Mouse (Mus musculus): ENCODE measurements at regions not wholly inside any gene's neighbourhood (a gene's known extent, or its start where the extent isn't known, plus 50 kb on each side); places are given as distances from the start of the nearest gene placed in this dataset.

DNA sequence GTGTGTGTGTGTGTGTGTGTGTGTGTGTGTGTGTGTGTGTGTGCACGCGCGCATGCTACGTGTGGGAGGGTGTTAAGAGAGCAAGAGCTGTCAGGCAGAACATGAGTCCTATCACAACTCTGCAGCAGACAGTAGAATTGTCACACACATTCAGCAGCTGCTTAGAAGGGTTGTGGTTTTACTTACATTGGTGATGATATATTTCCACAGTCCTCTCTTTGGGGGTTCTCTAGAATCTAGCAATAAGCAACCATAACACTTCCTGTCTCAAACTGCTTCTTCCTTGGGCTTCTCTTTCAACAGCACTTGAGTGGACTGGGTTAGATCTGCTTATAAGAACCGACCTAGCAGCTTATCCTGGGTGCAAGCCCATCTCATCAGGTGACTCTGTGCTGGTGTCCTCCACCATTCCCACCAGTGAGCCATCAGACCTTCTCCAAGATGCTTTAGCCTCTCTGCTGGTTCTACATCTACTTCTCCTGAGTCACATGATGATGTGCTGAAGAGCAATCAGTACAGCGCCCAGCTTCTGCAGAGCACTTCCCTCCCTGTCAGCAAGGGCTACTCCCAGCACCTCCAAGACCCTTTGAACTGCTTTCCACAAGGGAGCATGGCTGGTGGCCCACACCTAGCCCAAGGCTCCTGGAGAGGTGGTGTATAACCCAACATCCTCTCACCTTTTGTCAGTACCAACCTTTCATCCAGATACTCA is 222.6 kb downstream of the Wdr11 start:
- no peak for DNase-seq (ENCODE audit: low spot score)

DNA sequence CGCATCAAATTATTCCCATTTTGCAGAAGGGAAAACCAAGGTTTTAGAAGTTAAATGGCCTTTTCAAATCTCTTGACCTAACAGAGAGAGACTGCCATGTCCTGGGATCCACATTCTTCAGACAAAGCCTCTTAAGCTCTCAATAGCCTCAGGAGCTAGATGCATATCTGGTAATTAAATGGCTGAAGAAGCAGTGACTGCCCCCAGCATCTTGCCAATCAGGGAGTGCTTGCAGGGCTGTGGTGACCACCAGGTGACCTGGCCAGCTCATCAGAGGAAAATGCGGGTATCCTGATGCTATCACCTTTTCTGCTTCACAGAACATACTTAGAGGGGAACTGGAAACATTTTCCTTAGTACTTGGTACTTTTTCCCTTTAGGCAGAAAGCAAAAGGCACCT is 227.2 kb downstream of the Wdr11 start:
- no peak for DNase-seq (ENCODE audit: low spot score)

DNA sequence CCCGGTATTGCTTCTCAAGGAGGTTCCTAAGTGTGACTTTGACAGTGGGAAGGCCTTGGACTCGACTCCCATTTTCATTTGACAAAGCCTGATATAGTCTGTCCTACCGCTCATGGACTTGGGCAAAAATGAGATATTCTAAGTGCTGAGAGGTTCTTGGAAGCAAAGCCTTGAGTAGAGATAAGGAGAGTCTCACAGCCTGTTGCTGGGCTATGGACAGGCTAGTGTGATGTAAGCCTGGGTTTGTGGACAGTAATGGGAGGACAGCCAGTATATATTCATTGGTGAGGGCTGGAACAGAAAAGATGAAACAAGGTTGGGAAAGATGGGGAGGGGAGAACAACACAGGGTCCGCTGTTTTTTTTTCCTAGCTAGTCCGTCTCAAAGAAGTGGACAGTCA is 228.0 kb downstream of the Wdr11 start:
- DNase-seq (ENCODE audit: low spot score): no peak

DNA sequence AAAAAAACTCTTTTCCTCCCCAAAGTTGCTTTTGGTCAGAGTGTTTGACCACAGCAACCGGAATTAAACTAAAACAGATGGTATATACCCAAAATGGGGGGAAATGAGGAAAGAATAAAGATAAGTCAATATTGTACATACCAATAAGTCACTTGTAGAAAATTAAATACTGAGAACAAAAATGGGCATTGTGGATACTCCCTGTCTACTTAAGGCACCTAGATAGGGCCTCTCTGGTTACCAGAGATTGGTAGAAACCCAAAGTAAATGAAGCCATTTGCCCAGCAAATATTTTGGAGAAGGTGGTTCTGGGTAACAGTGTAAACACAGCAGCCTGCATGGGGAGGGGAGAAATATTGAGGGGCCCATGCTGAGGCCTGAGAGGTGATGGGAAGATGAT is 237.3 kb downstream of the Wdr11 start:
- no peak for DNase-seq (ENCODE audit: low spot score)

DNA sequence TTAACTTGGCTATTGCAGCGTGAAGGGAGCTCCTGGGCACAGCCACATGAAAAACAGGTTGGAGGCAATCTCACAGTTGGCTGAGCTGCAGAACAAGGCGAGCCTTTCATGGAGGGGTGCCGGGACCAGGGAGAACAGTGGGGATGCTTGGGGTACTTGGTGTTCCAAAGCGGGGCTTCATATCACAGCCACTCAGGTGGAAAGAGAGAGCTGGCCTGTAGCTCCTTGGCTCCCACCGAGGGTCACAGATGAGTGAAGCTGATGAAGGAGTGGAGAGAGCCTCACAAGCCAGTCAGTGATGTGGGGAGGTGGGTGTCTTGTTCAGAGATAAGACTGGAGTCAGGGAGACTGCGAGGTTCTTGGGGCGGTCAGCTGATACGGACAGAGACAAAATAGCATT is 241.2 kb downstream of the Wdr11 start:
- no peak for DNase-seq (ENCODE audit: low spot score)

DNA sequence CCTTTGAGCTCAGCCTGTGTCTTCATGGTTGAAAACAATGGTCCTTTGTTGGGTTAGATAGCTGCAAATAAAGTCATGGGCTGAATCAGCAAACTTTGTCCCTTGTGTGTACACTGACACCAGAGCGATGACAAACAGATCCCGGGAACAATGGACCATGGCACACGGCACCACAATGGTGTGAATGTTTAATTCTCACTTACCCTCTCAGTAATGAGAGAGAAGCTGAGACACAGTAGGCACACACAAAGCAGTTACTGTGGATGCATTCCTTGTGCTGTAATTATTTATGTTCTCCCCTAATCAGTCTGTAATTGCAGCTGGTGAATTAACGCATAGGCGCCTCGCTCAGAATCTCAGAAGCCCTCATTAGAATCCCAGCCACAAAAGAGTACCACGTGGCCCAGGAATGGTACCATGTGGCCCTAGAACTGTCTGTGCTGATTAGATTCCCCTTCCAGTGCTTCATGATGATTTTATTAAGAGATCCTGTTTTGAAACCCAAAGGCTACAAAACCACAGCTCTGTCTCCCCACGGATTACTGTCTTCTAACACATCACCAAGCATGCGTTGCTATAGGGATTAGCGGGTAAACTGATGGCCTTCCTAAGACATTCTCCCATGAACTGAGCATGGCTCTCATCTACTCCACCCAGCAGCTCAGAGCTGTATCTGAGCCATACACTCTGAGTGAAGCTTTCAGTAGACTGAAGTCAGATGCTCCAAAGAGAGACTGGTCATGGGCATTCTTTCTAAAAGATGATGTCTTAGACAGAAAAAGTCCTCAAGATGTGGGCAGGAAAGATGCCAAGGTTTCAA is 250.8 kb downstream of the Wdr11 start:
- DNase-seq (ENCODE audit: low spot score): no peak

DNA sequence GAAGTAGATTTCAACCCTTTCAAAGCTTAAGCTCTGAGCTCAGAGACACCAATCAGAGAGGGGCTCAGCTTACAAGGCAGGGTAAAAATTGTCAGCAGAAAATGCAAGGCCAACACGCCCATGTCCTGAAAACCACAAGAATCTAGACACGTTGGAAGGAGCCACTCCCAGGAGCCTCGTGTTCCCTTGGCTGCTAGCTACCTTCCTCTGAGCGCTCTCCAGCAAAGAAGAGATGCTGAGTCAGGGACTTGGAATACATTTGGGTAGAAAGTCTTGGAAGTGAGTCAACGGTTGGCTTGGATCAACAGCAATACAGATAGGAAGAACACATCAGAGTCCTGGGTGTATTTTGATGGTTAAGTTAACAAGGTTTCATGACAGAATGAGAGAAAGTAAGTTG is 255.5 kb downstream of the Wdr11 start:
- no peak for DNase-seq (ENCODE audit: low spot score)

DNA sequence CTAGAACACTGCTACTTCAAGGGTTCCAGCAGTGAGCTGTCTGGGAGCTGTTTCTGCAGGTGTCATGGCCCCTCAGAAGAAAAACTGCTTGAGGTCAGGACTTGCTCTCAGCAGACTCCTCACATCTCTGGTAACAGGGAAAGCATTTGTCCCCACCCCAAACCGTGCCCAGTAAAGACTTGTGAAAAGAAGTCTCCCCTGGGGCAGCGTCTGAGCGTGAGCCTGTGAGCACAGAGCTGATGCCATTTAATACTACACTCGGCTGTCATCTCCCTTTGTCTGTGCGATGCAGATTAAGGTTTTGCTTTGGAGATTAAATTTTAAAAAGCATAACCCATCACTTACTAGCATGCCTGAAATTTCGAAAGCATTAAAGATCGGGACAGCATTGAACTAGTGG is 261.9 kb downstream of the Wdr11 start:
- DNase-seq (ENCODE audit: low spot score): no peak

DNA sequence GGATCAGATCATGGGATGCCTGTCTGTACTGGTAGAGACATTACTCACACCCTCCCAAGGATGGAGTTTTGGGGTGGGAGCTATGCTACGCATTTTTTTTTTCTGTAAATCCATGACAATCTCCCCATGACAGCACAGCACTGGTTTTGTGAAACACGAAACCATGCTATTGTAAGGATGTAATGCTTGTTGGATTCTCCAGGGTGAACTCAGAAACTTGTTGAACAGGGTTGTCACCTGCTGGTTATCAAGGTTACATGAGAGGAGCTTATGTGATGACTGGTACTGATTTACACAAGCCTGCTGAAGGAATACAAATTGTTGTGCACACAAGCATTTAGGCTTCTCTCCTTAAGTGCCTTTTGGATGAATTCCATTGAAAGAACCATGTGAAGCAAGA is 263.3 kb downstream of the Wdr11 start:
- no peak for DNase-seq (ENCODE audit: low spot score)

DNA sequence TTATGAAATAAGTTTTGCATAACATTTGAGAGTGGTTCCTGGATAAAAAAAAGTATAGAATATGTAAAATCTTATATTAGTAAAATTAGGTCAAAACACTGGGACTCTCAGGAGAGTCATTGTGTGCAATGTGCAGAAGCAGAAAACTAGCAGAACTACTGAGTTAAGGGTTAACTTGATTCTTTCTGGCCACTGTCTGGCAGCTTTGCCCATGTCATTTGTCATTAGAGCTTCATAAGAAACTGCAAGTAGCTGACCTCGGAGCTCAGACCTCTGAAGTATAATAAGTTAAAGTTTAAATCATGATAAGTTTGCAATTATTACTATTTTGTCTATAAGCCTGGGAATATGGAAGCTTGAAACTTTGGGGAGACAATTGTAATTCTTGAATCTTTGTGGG is 271.3 kb downstream of the Wdr11 start:
- DNase-seq (ENCODE audit: low spot score): no peak

DNA sequence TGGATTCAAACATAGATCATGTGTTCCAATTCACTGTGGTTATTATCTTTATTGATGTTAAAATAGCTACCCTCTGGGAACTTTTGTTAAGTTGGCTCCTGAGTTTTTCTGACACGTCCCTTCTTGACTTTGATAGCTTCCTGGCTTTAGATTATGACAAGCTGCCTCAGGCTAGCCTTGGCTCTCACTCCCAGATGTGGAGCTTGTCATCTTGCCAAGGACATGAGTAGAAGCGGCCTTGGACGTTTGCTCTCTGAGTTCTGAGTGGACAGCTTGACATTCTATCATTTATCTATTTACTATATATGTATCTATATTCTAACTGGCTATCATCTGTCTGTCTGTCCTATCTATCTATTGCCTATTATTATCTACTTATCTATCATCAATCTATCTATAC is 273.9 kb downstream of the Wdr11 start:
- no peak for DNase-seq (ENCODE audit: low spot score)

DNA sequence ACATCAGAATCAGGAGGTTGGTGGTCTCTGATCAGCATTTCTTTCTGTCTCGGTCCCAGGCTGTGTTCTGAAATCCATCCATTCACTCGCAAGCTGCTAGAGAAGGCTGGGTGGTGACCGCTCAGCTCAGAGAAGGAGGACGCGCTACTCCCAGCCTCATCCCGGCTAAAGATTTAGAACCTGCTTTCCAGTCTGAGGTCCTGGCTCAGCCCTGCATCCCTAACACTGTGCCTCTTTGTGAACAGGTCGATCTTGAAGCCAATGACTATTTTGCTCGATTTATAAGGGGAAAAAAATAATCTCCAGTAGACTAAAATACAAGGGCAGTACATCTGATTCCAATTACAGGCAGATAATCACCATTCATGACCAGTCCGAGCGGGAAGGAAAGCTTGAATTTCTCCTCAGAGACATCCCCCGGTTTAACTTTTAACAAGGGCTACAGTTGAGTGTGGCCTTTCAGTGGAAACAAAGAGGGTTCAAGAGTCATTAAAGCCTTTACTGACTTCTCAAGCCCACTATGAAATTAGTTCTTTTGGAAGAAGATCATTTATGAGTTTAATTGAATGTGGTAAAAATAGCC is 280.6 kb downstream of the Wdr11 start:
- DNase-seq (ENCODE audit: low spot score): no peak

DNA sequence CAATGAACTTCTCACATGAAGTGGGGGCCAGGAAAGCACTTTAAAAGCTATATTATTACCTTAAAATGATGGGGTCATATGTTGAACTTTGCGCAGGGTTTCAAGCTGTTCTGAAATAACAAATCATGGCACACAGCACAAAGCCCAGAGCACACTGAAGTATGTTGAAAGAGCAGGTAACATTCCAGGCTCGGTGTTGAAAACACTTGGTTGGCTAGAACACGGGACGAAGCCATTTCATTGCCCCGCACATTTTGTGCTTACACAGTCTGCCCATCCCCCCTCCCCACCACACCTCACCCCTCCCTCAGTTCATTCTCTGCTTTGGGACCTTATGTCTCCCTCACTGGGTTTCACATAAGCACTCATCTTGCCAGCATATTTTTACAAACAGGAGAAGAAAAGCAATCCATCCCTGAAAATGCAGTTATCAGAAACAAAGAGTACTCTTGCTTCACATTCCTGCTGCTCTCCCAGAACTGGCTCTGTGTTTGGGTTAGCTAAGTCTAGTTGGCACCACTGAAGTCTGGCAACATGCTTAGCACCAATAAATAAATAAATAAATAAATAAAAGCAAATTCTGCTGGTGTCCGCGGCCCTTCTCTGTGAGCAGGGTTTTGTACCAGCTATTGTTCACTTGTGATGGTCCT is 284.7 kb downstream of the Wdr11 start:
- no peak for DNase-seq (ENCODE audit: low spot score)

DNA sequence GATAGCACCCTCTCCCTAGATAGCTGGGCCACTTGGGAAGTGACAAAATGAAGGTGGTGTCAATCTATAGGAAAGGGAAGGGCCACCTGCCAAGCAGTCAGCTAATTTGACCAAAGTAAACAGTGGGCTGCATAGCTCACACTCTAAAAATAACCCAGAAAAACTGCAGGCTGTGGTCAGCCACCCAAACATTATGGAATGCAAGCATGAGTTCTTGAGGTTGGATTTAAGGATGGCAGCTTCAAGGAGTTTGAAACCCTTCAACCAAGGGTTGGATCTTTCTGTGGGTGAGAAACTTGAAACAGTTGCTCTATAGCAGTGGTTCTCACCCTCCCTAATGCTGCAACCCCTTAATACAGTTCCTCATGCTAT is 285.2 kb downstream of the Wdr11 start:
- no peak for DNase-seq (ENCODE audit: low spot score)

DNA sequence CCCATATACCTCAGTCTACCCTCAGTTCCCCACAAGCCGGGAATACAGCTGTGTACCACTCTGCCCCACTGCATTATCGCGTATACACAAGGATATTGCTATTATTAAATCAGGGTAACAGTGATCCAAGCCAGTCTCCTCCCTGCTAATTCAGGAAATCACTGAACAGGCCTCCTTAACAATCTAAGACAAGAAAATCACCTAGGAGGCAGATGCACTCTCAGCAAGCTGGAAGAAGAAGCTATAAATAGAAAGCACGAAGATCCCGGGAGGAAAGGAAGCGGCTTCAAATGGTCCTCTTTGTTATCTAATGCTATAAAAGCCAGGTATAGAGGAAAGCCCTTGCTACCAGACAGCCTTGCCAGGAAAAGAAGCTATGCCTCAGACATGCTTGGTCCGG is 304.6 kb downstream of the Wdr11 start:
- DNase-seq (ENCODE audit: low spot score): no peak

DNA sequence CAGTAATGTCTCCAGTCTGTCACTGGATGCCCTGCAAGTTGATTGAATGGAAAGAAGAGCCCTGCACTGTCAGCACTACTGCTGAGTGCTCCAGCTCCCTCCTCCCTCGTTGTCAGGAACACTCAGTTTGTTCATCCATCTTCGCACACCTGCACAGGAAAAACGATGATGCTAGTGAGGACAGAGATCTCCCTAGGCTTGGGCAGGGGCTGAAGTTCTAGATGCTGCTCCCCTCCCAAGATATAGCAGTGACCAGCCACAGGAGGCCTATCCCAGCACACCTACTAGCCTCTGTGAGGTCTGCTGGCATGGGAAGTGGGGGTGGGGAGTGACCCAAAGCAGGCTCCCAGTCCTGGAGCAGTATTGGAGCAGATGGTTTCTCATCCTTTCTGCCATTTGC is 305.8 kb downstream of the Wdr11 start:
- DNase-seq (ENCODE audit: low spot score): no peak

DNA sequence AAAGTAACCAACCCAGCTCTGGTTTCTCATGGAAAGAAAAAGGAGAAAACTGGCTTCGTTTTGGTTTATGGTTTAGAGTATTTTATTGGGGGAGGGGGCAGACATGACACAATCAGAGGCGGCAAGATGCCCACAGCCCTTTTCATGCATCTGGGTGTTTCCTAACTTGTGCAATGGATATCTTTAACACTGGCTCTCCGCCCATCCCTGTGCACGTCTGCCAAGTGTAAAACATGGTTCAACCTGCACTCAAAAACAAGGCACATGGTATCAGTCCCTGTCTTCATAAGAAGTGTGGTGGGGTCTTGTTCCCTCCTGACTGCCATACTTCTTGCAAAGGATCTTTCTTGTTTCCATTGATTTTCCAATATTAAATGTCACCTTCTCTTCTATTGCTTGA is 310.6 kb downstream of the Wdr11 start:
- DNase-seq (ENCODE audit: low spot score): no peak

DNA sequence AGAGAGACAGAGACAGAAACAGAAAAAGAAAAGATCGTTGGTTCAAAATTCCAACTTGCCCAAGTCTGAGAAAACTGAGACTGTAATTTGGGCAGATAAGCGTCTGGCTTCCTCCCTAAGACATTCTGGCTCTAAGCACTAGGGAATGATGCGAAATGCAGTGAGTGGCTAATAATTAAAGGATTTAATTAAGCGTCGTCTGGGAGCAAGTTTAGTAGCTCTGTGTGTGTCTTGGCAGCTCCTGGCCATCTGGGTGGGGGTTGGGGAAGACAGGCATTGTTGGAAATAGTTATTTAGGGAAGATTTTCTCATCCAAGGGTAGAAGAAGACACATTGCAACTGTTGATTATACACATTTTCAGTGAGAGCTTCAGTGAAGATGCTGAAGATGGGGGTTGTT is 311.5 kb downstream of the Wdr11 start:
- no peak for DNase-seq (ENCODE audit: low spot score)

DNA sequence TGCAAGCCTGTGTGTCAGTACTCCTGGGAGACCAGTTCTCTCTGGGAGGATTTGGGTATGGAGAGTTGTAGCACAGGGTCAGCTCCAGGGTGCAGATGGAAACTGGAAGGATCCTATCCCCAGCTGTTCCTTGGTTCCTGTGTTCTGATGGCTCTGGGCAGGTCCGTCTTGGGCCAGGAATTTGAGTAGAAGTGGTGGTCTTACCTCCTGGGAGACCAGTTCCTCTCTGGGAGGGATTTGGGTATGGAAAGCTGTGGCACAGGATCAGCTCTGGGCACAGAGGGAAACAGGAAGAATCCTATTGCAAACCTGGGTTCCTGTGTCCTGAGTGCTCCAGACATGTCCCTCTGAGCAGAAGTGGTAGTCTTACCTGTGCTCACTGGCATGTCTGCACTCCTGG is 314.5 kb downstream of the Wdr11 start:
- DNase-seq (ENCODE audit: low spot score): no peak

DNA sequence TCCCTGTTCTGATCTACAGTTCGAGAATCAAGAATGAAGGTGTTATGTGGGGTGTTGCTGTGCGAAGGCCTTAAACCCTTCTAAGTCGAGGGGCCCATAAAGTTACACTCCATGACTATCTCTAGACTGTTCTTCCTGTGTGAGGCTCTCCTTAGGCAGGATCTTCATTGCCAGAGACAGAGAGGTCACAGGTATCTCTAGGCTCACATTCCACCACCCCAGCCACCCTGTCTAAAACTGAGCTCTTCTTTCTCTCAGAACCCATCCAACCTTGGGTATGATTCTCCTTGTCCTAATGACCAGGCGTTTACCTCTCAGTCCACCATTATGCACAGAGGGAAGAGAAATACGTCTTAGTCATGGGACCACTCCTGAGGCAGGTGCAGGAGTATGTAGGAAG is 317.2 kb downstream of the Wdr11 start:
- DNase-seq (ENCODE audit: low spot score): no peak

DNA sequence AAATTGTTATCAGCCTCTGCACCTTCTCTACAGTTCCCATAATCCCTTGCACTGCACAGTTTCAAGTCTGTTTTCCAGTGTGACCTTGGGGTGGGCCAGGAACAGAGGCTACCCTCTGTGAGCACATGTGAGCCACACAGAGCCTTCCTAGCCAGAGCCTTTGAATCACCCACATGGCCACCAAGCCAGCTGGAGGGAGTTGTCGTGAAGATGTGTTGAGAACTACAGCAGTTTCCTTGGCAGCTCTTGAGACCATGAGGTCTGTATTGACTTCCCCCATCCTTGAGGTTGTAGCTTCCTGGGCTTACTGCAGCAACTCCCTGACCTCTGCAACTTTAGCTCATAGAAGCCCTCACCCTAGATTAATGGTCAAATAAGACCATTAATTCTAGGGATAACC is 318.1 kb downstream of the Wdr11 start:
- no peak for DNase-seq (ENCODE audit: low spot score)

DNA sequence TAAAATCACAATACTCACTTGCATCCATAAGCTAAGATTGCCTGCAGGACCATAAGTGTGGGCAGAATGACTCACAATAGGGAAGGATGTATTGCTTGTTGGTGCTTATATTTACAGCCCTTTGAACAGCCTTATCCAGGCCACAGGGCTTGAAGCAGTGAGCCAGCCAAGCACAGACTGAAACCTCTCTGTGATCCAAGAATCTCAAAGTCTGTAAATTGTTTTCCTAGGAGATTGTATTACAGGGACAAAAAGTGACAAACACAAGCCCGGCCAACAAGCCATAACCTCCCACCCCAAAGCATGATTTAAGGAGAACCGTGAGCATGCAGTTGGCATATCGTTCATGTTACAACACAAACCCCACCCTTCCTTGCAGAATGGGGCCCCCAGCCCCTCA is 319.2 kb downstream of the Wdr11 start:
- DNase-seq (ENCODE audit: low spot score): no peak

DNA sequence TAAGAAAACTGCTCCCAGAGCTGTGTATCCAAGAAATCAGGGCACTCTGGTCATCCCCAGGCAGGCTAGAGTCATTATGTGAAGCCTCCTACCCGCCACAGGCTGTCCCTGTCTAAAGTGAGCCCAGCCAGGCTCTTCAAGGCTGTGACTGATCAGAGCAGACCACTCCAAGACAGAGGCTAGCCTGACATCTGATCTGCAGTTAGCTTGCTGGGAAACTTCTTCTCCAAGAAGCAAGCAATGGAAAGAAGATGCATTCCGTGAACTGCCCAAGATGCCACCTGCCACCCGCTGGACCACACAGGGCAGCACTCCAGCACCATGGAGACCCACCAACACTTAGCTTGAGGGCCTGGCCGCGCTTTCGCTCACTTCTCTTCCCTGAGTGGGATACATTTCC is 323.2 kb downstream of the Wdr11 start:
- no peak for DNase-seq (ENCODE audit: low spot score)
